Mouse (Mus musculus) lung, adult 2 months (tissue): Measurements from ENCODE around the gene Serpinb11.

Source experiments
- CTCF ChIP-seq: fragments of 200-500 bp; IDR thresholded peaks from 2 replicates; pipeline ENCODE4 v1.5.1; 2011; ENCODE audit warnings: mild to moderate bottlenecking, low read length, control low read depth; ENCODE audit not compliant: insufficient read depth
- POLR2A ChIP-seq: fragments of 200-500 bp; IDR thresholded peaks from 2 replicates; pipeline ENCODE4 v1.6.1; 2011; ENCODE audit warnings: low read depth, mild to moderate bottlenecking, control low read depth, low read length, borderline replicate concordance; ENCODE audit errors: extremely low read depth

- TF ChIP-seq CTCF (no peak), POLR2A (no peak)
Measured at GRCm38 (mm10) chr1:107382404-107382803, 21.4 kb downstream of the Serpinb11 start.
